Mouse (Mus musculus): Measurements from ENCODE around the gene Tomm20l. TPM values are rescaled to one million over a fixed set of nuclear protein-coding genes. Genes with fewer than 3 reads are reported as not detected.

Gene Tomm20l
- total and polyA plus RNA-seq, 3 experiments = 0.29 TPM; not detected in 2

DNA sequence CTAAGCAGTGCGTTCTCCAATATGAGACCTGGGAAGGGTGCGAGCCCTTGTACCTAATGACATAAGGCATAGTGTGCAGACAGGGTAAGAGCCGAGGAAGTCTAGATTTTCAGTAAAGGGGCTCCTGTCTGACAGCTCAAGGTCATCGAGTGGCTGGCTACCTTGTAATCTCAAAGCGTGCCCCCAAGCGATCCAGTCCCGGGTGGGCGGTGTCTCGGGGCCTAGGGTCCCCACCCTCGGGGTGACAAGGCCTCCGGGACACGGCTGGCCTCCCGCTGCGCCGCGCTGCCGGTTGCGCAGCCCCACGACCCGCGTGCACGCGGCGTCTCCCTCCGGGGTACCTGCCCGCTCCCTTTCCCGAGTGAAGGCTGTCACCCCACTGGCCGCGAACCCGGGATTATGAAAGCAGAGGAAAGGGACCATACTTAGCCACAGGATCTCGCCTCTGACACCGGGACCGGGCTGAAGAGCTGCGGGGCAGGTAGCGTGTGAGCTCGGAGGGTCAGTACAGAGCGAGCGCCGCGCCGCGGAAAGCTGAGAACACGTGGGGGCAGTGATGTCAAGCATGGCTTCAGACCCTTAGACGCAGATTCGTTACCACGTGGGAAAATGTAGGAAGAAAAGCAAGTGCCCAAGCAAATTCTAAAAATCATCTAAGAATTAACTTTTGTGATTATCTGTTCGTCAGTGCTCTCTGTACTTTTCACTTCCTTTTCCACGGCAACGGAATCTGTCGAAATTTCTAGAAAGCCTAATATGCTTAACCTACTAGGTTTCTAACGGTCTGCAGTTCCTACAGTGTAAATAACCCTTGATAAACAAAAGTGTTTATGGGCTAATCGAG, 25.1 kb downstream of the Tomm20l start, which contains the start of the genes Timm9 and 2700049A03Rik (continued):
- TF ChIP-seq RCOR1 (IDR thresholded peaks at IDR 0.05; ENCODE audit: low read depth, low read length) (no peak), TBP (IDR thresholded peaks at IDR 0.05; ENCODE audit: low read depth, low read length) (peak; percentile 87), UBTF (IDR thresholded peaks at IDR 0.05; ENCODE audit: borderline replicate concordance, insufficient read depth, low read depth, low read length) (peak; percentile 50; the same call in 1 of the 2 replicates), RAD21 (IDR thresholded peaks at IDR 0.05; ENCODE audit: low read depth, low read length) (no peak)

DNA sequence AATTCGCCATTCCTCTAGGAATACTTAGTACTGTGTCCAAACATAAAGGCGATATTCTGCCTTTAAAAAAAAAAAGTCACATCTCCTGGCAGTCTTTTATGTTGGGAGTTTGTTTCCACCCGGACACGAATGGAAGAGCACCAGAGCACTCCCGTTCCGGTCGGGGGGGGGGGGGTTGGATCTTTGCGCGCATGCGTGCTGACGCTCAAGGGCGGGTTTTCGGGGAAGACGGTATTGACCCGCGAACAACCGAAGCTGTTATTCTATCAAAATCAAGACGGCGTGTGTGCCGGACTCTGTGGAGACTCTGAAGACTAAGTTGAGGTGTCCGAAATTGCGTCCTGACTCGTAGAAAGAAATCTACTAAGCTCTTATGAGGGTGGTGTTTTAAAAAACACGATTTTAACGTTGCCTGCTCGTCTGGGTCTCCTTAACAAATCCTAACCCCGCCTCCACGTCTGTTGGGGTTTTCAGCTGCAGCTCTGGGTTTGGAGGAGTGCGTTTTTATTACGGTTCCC, 25.8 kb downstream of the Tomm20l start:
- Histone ChIP-seq H3K9ac (ENCODE audit: control insufficient read depth, low read depth, low read length, poor library complexity, severe bottlenecking) (peak overlapping the region; percentile 96), H3K27ac (ENCODE audit: control insufficient read depth, low read depth, low read length) (peak overlapping the region; percentile 99), H3K4me1 (ENCODE audit: control insufficient read depth in 1 of 2, insufficient read depth in 2 of 2, low read length in 2 of 2) (peaks cover 0 to 7% of the 10 kb centered on the region in 2 experiments; a peak in 2 of 4 replicates), H3K79me2 (ENCODE audit: control insufficient read depth, insufficient read depth, low read length, poor library complexity) (peaks cover 31% of the 10 kb centered on the region), H3K4me3 (ENCODE audit: control insufficient read depth in 1 of 2, insufficient read depth in 1 of 2, low read depth in 2 of 2, low read length in 2 of 2) (peak overlapping the region; percentile 70 to 81), H3K27me3 (ENCODE audit: control insufficient read depth in 1 of 2, insufficient read depth in 2 of 2, low read length in 2 of 2) (no peaks in the 10 kb centered on the region), H3K9me3 (replicated peaks; ENCODE audit: insufficient read depth, low read length) (no peaks in the 10 kb centered on the region), H3K36me3 (ENCODE audit: control insufficient read depth in 1 of 2, insufficient read depth in 2 of 2, low read length in 2 of 2) (peaks cover 5 to 21% of the 10 kb centered on the region in 2 experiments; a peak in 3 of 4 replicates)
- DNase-seq (ENCODE audit: low read depth, low spot score) = peak; percentile 96
- TF ChIP-seq CHD1 (IDR thresholded peaks at IDR 0.05; ENCODE audit: low read depth, low read length) = 0 out of 2 replicates have a peak, but pooled peaks have one; percentile 29
- TF ChIP-seq ETS1 (IDR thresholded peaks at IDR 0.05; ENCODE audit: low read depth, low read length) = peak; percentile 30; the same call in 1 of the 2 replicates
- TF ChIP-seq CTCF (IDR thresholded peaks at IDR 0.05 in 2 of 3, conservative IDR thresholded peaks at IDR 0.05 in 1 of 3; ENCODE audit: control insufficient read depth in 1 of 3, insufficient read depth in 1 of 3, low read depth in 2 of 3, low read length in 3 of 3, poor library complexity in 1 of 3, severe bottlenecking in 1 of 3) = no peak
- no peak for TF ChIP-seq GABPA (IDR thresholded peaks at IDR 0.05; ENCODE audit: low read depth, low read length)
- peak; percentile 58 for TF ChIP-seq KAT2A (conservative IDR thresholded peaks at IDR 0.05; ENCODE audit: low read depth, low read length)
- peak; percentile 82 for TF ChIP-seq NRF1 (IDR thresholded peaks at IDR 0.05; ENCODE audit: insufficient read depth, low read depth, low read length, poor library complexity, severe bottlenecking)
- no peak for TF ChIP-seq RAD21 (IDR thresholded peaks at IDR 0.05; ENCODE audit: low read depth, low read length)
- TF ChIP-seq EP300 (IDR thresholded peaks at IDR 0.05; ENCODE audit: low read depth in 1 of 2, low read length in 2 of 2) = peak in 1 of 2 experiments; percentile 40; a peak in 1 of 4 replicates
- peak; percentile 57; the same call in 1 of the 2 replicates for TF ChIP-seq TCF12 (IDR thresholded peaks at IDR 0.05; ENCODE audit: low read depth, low read length)
- peak; percentile 89 for TF ChIP-seq NELFE (IDR thresholded peaks at IDR 0.05; ENCODE audit: low read depth, low read length)
- 0 out of 2 replicates have a peak, but pooled peaks have one; percentile 59 for TF ChIP-seq E2F4 (IDR thresholded peaks at IDR 0.05; ENCODE audit: borderline replicate concordance, low read depth, low read length)
- TF ChIP-seq ZMIZ1 (IDR thresholded peaks at IDR 0.05; ENCODE audit: low read depth, low read length) = peak; percentile 49
- TF ChIP-seq MYB (IDR thresholded peaks at IDR 0.05; ENCODE audit: low read depth, low read length) = peak; percentile 40
- no peak for TF ChIP-seq POLR2AphosphoS5 (IDR thresholded peaks at IDR 0.05; ENCODE audit: borderline replicate concordance, low read depth, low read length)
- no peak for TF ChIP-seq MXI1 (IDR thresholded peaks at IDR 0.05; ENCODE audit: low read depth, low read length)
- peak; percentile 78 for TF ChIP-seq ZNF384 (IDR thresholded peaks at IDR 0.05; ENCODE audit: low read depth, low read length)
- TF ChIP-seq MEF2A (IDR thresholded peaks at IDR 0.05; ENCODE audit: extremely low read depth, insufficient replicate concordance, low read depth, low read length, poor library complexity, severe bottlenecking) = no peak
- TF ChIP-seq RCOR1 (IDR thresholded peaks at IDR 0.05; ENCODE audit: low read depth, low read length) = 0 out of 2 replicates have a peak, but pooled peaks have one; percentile 16
- TF ChIP-seq CHD2 (IDR thresholded peaks at IDR 0.05; ENCODE audit: low read length) = no peak
- TF ChIP-seq GATA1 (IDR thresholded peaks at IDR 0.05; ENCODE audit: low read depth, low read length) = no peak
- TF ChIP-seq MAZ (IDR thresholded peaks at IDR 0.05; ENCODE audit: low read depth, low read length) = peak; percentile 96
- peak; percentile 88 for TF ChIP-seq HCFC1 (IDR thresholded peaks at IDR 0.05; ENCODE audit: low read depth, low read length)
- TF ChIP-seq ELF1 (IDR thresholded peaks at IDR 0.05; ENCODE audit: low read depth, low read length) = peak; percentile 65; the same call in 1 of the 2 replicates
- peak; percentile 77 for TF ChIP-seq SIN3A (IDR thresholded peaks at IDR 0.05; ENCODE audit: low read length)
- TF ChIP-seq POLR2AphosphoS2 (IDR thresholded peaks at IDR 0.05; ENCODE audit: low read length) = peak; percentile 65; the same call in 1 of the 2 replicates
- peak; percentile 68; the same call in 1 of the 2 replicates for TF ChIP-seq TBP (IDR thresholded peaks at IDR 0.05; ENCODE audit: low read depth, low read length)
- no peak for TF ChIP-seq SMC3 (IDR thresholded peaks at IDR 0.05; ENCODE audit: low read depth, low read length)
- peak; percentile 66 to 83 for TF ChIP-seq POLR2A (IDR thresholded peaks at IDR 0.05; ENCODE audit: control insufficient read depth in 1 of 2, insufficient read depth in 1 of 2, low read depth in 1 of 2, low read length in 2 of 2, poor library complexity in 1 of 2)

Measured in MEL (cell line).